Mouse (Mus musculus): ENCODE results near the gene Sulf2.

DNA sequence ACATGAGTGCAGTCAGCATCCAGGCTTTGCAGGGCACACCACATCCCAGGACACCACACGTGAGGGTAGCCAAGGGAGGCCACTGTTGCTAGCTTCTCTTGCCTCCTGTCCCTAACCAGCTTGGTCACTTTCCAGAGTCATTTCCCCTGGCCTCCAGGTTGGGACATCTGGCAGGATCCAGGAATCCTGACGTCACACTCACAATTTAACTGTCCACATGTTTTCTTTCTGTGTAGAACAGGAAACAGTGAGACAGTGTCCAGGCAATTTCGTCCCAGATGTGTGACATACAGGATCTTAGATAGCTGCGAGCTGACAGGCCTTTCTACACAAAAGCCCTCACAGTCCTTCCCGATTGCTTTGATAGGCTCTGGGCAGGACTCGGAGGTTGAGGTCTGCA is 41.6 kb upstream of the Sulf2 start:
- TF ChIP-seq CTCF (IDR thresholded peaks at IDR 0.05; ENCODE audit: control insufficient read depth, insufficient read depth, insufficient replicate concordance, low read depth, low read length) (no peak), POLR2A (IDR thresholded peaks at IDR 0.05; ENCODE audit: control insufficient read depth, low read depth, low read length) (no peak)
